Mouse (Mus musculus) G1E-ER4 (cell line): Measurements from ENCODE around the gene Zbtb7a. TPM values are rescaled to one million over a fixed set of nuclear protein-coding genes. Genes with fewer than 3 reads are reported as not detected.

ENCODE experiments used
- GATA1 ChIP-seq: IDR thresholded peaks from one replicate; pipeline ENCODE4 v1.8.0; 2012; ENCODE audit warnings: low read length, inconsistent platforms
- polyA plus RNA-seq: library from polyadenylated mRNA; stranded (reverse); fragments of >175 nt; gene quantifications from 2 replicates; pipeline ENCODE4 v1.2.3, GENCODE M21; 2012

Zbtb7a gene
- polyA plus RNA-seq, 1 experiment, result 129 TPM

DNA sequence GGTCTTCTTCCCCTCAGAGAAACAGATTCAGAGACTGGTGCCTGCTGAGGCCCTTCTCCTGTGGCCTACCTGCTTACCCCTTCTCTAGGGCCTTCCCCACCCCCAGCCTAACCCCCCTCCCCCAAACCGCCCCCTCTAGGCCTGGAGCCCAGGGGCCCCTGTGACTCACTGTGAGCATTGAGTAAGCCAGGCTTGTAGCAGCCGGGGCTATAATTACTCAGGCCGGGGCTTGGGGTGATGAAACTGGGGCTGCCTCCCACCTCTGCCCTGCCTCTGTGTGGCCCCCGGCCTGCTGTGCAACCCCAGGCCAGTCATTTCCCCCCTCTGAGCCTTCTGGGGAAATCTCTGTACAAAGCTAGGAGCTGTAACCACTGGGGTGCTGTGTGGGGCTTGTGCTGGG lies 11.3 kb downstream of the Zbtb7a start:
- TF ChIP-seq GATA1, result no peak

DNA sequence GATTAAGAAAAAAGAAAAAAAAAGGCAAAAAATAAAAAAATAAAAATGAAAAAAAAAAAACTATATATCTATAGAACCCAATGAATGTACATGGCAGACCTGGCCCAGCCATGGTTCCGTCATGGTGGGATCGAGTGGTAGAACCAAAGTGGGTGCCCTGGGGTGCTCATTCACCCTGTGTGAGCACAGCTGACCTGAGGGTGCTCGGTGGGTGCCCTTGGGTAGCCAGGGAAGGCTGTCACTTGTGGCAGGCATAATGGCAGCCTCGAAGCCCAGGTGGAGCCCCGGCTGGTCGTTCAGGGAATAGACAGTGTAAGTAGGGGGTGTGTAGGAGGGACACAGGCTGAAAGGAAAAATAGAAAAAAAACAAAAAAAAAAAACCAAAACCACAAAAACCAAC lies 16.2 kb downstream of the Zbtb7a start:
- TF ChIP-seq GATA1, result no peak

DNA sequence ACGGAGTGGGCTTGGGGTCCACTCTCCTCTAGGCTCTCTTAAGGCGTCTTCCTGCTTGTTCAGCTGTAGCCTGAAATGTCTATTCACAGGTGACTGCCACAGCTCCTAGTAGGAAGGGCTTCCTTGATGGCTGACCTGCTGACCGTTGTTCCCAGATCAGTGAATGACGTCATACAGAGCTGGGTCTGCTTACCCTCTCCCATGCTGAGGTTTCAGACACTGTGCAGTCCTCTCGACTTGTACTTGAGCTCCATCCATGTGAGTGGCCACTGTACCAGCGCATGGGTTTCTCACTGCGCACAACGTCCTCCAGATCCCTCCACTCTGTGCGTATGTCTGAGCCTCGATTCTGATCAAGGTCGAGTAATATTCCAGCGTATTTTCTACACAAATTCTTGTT lies 17.6 kb downstream of the Zbtb7a start:
- no peak for TF ChIP-seq GATA1

DNA sequence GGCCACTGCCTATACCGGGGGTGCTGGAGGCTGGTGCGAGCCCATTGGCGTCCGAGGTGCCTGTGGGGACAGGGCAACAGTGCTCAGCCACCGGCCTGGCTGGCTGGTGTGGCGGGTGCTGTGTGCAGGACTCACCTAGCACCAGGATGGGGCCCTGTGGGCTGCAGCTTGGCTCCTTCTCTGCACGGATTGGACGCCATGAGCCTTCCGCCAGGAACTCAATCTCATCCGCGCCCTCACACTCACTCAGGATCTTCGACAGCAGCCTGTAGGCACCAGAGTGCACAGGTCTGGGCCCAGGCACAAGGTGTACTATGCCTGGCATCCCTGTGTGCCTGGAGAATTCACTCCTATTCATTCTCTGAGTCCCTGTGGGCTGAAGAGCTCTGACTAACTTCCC lies 19.3 kb downstream of the Zbtb7a start:
- no peak for TF ChIP-seq GATA1

DNA sequence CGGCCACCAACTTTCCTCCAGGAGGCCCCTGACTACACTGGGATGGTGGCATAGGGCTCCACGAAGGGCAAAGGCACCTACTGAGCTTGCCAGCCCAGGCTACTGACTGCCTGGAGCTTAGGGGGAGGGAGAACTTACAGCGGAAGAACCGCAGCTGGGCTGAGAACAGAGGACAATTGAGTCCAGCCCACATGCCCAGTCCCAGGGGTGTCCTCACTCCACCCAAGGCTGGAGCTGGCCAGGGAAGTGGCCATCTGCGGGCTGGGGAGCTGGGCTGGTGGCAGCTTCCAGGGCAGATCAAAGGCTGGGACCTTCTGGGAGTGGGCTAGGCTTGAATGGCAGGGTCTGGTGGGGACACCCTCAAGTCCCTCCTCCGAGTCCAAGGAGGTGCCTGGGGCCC lies 19.7 kb downstream of the Zbtb7a start:
- no peak for TF ChIP-seq GATA1

DNA sequence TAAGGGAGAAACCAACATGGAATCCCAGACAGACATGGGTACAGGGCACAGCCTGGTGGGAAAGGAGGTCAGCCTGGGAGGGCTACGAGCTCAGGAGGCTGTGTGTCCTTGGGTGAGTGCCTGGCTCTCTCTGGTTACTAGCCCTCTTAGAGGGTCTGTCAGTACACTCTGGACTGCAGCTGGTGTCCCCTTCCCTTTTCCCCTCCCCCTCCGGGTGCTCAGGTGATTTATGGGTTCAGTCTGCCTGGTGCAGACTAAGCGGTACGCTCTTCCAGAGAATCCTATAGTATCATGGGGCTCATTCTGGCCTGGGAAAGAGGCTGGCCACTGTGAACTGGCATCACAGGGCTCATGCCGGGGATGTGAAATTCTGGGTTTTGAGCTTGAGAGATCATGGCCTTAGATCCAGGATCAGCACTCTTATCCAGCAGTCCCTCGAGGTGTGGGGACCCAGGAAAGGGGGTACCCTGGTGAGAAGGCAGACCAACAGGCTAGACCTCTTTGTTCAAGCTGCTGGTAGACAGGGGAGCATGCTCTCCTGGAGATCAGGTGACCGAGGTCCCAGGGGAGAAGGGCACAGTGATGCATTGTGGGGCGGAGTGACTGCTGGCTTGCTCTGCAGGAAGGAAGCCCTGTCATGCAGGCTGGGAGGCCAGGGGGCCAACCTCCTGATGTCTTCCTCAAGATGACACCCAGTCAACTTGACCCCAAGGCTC lies 26.7 kb downstream of the Zbtb7a start:
- no peak for TF ChIP-seq GATA1

DNA sequence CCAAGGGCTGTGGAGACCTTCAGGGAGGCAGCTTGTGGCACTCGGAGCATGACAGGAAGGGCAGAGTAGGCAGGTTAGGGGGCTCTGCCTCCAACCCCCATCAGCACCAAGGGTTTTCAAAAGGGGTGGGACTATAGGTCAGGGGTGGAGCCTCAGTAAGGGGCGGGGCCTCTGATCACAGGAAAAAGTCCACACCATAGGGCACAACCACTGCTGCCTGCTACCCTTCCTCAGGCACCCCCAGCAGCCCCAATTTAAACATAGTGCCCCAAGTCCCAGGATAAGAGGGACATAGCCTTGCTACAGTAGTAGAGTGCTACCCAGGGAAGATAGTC lies 27.3 kb downstream of the Zbtb7a start:
- no peak for TF ChIP-seq GATA1

DNA sequence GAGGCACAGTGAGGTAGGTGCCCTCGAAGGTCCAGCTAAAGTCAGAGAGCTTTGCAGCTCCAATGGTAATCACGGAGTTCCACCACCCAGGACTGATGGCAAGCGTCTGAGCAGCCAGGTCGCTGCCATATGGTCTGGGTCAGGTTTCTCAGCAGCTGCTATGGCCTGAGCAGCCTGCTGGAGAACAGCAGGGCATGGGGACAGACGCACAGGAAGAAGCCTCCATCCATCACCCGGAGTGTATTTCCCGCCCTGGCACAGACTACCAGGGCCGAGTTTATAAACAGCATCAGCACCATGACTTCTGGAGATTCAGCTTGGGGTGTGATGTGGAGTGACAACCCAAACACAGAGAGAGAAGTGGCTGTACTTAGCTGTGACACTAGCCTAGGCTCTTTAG lies 30.1 kb downstream of the Zbtb7a start:
- no peak for TF ChIP-seq GATA1

DNA sequence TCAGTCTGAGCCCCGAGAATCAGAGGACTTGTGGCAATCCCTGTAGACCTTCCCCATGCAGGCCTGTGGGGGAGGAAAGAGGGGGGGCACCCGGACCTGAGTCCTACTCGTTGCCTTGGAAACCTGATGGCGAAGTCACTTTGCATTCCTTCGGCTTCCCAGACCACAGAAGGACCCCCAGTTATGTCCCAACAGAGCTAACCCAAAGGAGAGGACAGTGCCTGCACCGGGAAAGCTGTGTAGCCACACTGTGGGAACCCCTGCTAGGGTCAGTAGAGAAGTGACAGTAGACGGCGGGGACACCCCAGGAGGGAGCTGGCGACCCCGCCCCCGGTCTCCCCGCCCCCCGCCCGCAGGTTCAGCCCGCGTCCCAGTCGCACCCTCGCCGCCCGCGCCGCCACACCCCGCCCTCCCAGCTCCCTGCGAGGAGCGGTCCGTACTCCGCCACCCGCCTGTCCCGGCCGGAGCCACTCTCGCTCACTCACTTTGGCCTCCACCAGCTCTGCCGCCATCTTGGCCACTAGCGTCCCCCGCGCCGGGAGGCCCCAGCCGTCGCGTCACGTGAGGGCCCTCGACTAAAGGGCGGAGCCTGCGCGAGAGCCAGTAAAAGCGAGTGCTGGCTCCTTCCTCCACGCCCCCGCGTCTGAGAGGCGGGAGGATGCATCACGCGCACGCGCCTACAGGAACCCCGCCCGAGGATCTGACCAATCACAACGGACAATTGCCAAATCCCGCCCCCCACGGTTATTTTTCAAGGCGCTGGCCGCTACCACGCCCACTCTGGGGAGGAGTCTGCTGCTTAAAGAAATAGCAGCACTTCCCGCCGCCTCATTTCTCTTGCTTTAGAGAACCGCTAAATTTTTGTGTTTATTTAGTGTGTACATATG lies 32.4 kb downstream of the Zbtb7a start, which contains the start of gene Pias4:
Pias4 (minus strand) TSS at position 724 of the 887 bp plus-strand sequence.
- no peak for TF ChIP-seq GATA1

DNA sequence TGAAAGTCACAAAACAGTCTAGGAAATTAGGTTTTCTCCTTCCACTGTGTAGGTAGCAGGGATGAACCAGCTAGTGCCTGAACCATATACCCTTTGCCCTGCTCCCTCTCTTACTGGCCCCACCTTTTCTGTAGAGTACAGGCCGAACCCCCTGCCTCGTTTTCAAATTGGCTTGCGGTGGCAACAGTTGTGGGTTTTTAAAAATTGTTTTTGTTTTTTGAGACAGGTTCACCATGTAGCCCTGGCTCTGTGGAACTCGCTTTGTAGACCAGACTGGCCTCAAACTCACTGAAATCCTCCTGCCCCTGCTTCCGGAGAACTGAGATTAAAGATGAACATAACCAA lies 33.0 kb downstream of the Zbtb7a start:
- no peak for TF ChIP-seq GATA1

DNA sequence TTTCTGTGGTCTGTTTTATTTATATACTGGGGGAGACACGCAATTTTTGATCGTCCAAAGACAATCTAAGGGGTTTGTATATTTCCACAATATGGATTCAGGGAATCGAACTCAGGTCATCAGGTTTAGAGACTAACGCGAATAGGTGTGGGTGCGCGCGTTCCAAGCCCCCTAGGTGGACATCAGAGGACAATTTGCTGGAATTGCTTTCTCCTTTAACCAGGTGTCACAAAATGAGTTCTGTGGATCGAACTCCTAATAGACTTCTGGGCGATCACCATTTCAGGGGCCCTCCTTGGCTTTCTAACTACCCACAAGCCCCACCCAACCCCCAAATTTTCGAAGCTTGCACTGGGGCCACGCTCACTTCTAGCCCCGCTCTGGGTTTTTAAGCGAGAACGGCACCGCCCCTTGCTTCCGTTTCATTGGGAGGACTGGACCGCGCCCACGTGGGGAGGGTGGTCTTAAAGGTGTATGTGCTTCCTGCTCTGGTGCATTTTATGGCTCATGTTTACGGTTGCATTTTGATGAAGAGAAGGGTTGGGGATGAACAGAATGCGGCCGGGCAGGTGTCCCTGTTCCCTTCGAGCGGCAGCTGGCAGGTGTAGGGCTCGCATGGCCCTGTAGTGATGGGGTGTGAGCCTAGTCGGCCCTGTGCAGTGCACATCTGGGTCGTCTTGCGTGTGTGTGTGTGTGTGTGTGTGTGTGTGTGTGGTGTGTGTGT lies 33.7 kb downstream of the Zbtb7a start:
- TF ChIP-seq GATA1, result no peak

DNA sequence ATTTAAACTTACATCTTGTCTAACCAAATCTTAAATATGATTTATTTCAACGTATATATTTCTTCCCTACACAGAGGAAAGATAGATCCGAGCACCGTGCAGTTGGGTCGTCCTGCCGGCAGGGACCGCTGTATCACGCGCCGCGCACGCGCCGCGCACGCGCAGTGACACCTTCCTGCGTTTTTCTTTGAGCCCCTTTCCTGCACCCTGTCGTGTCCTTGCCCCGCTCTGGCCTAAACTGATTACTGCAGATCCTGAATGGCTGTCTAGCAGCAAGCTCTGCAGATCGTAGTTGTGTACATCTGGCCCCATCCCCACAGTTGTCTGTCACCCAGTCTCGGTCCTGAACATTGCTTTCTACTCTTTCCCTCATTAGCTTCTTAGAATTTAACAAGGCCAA lies 38.1 kb downstream of the Zbtb7a start:
- TF ChIP-seq GATA1, result no peak

DNA sequence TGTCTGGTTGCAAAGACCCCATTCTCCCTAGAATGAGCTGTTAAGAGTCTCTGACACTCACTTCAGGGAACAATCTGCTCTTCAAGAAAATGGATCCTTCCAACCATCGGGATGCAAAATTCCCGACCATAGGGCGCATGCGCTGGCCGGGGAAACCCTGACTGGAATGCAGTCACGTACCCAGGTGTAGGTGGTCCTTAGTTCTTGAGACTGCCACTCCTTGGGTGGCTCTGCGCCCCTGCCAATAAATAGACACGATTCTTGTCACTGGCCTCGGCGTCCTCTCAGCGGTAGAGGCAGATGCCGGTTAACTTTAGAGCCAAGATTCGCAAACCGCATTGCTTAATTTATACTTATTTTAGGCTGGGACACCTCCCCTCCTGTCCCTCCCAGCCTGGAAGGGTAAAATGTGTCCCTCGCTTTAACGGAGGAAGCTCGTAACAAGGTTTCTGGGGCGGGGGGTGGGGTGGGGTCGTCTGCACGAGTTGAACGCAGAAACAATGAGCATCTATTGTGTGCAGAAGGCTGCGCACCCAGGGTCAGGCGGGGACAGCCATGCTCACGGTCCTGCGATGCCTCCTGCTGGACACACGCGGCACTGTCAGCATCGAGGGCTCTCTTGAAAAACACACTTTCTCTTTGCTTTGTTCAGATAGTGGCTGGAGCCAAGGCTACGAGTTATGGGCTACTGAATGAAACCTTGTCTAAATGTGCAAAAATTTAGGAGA lies 39.8 kb downstream of the Zbtb7a start:
- no peak for TF ChIP-seq GATA1

DNA sequence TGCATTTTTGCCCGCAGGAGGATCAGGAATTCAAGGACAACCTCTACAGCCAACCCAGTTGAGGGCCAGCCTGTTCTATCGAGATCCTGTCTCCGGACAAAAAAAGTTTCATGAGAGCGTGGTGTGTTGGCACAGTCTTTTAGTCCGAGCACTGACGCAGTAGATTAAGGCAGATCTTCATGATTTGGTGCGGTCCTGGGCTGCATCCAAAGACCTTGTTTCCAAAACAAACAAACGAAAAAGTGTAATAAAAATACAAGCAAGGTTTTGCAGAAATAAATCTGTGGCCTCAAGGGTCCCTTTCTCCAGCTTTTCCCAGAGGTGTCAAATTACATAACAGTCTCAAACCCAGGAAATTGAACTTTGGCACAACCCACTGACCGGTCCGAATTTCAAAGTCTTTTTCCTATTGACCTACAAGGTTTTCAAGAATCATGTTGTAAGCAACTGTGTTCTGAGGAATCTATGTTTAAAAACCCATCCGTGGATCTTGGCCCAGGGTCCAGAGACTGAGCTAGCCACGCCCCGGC lies 41.0 kb downstream of the Zbtb7a start:
- no peak for TF ChIP-seq GATA1
